15 mouse cellular contexts compared by ENCODE assay signal in the genomic region with DNA sequence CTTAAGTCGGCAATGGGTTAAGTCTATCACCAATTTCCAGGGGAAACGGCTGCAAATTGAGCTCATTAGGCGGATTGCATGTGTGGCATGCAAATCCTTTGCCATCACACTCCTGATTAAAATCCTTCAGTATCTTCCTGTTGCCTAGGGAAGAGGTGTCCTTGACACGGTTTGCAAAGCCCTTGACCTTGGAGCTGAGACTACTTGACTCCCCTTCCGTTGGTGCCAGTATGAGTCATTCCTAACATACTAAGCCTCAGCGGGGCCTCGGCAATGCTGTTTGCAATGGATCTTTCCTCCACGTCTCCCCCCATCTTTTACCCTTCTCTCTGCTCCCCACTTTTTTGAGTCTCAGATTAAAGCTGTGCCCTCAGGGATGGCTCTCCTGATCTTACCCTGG.
A peak's percentile ranks its signal among the peaks of the same experiment; 100 is the strongest.
DNase-seq lines count a peak whose midpoint lies in the region; ATAC-seq and TF ChIP-seq lines count a peak whose summit lies in the region.
"Had no signal": no experiment of that assay in that cellular context is flagged by ENCODE, and none has a peak within 500 bp of the region (broad histone marks: within the 10 kb centered on the region; RNA-seq: fewer than 3 reads in every experiment).

No protein-coding gene starts in this region.

- no peak for ATAC-seq in midbrain, embryonic 14.5 days (ENCODE audit: low FRiP score, low TSS enrichment)
- no peak for ATAC-seq in midbrain, embryonic 11.5 days (ENCODE audit: low FRiP score)
- ATAC-seq in hindbrain, postnatal 0 days = 0 out of 2 replicates have a peak, but pooled peaks have one; percentile 15
- ATAC-seq in granulocyte monocyte progenitor cell, adult 5-6 weeks (replicated peaks; ENCODE audit: poor library complexity, severe bottlenecking) = no peak

- H3K4me1 ChIP-seq in midbrain, embryonic 14.5 days (ENCODE audit: control insufficient read depth, insufficient read depth, low read length) = peaks cover 16% of the 10 kb centered on the region
- H3K4me1 ChIP-seq in midbrain, embryonic 11.5 days (ENCODE audit: control insufficient read depth, insufficient read depth, low read length) = no peaks in the 10 kb centered on the region
- peaks cover 5% of the 10 kb centered on the region; the same call in 1 of the 2 replicates for H3K4me1 ChIP-seq in hindbrain, postnatal 0 days (ENCODE audit: insufficient read depth, low read length)

- no peak for TF ChIP-seq CTCF in hindbrain, postnatal 0 days (IDR thresholded peaks at IDR 0.05; ENCODE audit: low read depth)

- H3K9ac ChIP-seq in midbrain, embryonic 14.5 days (replicated peaks; ENCODE audit: low read length) = no peak overlapping the region
- H3K9ac ChIP-seq in midbrain, embryonic 11.5 days (ENCODE audit: low read length) = no peak overlapping the region
- H3K9ac ChIP-seq in hindbrain, postnatal 0 days (replicated peaks; ENCODE audit: low read length) = no peak overlapping the region
- H3K9ac ChIP-seq: heart, embryonic 12.5 days; neural tube, embryonic 12.5 days had no signal

- 60% methylated on average over 8 of the region's 8 CpGs for WGBS in midbrain, embryonic 14.5 days
- 77% methylated on average over 8 of the region's 8 CpGs for WGBS in midbrain, embryonic 11.5 days
- 47% methylated on average over 8 of the region's 8 CpGs for WGBS in hindbrain, postnatal 0 days

- no peaks in the 10 kb centered on the region for H3K9me3 ChIP-seq in midbrain, embryonic 14.5 days (ENCODE audit: control insufficient read depth, low read length)
- no peaks in the 10 kb centered on the region for H3K9me3 ChIP-seq in midbrain, embryonic 11.5 days (ENCODE audit: control insufficient read depth, low read length)
- no peaks in the 10 kb centered on the region for H3K9me3 ChIP-seq in hindbrain, postnatal 0 days (ENCODE audit: low read length)
- H3K9me3 ChIP-seq: heart, embryonic 12.5 days; neural tube, embryonic 12.5 days had no signal

- H3K27me3 ChIP-seq in midbrain, embryonic 14.5 days (ENCODE audit: control insufficient read depth, insufficient read depth, low read length) = no peaks in the 10 kb centered on the region
- no peaks in the 10 kb centered on the region for H3K27me3 ChIP-seq in midbrain, embryonic 11.5 days (ENCODE audit: control insufficient read depth, insufficient read depth, low read length)
- no peaks in the 10 kb centered on the region for H3K27me3 ChIP-seq in hindbrain, postnatal 0 days (ENCODE audit: insufficient read depth, low read length)
- H3K27me3 ChIP-seq: neural tube, embryonic 12.5 days had no signal

- no peak overlapping the region for H3K4me3 ChIP-seq in midbrain, embryonic 14.5 days (replicated peaks; ENCODE audit: low read depth, low read length)
- no peak overlapping the region for H3K4me3 ChIP-seq in midbrain, embryonic 11.5 days (ENCODE audit: low read depth, low read length)
- H3K4me3 ChIP-seq in hindbrain, postnatal 0 days (ENCODE audit: low read length) = no peak overlapping the region
- H3K4me3 ChIP-seq: heart, embryonic 12.5 days; neural tube, embryonic 12.5 days had no signal

- H3K36me3 ChIP-seq in midbrain, embryonic 14.5 days (ENCODE audit: control insufficient read depth, insufficient read depth, low read length) = no peaks in the 10 kb centered on the region
- H3K36me3 ChIP-seq in midbrain, embryonic 11.5 days (ENCODE audit: control insufficient read depth, insufficient read depth, low read length) = no peaks in the 10 kb centered on the region
- H3K36me3 ChIP-seq in hindbrain, postnatal 0 days (ENCODE audit: insufficient read depth, low read length) = no peaks in the 10 kb centered on the region
- H3K36me3 ChIP-seq: heart, embryonic 12.5 days; neural tube, embryonic 12.5 days had no signal

- no peak overlapping the region for H3K27ac ChIP-seq in midbrain, embryonic 14.5 days (replicated peaks; ENCODE audit: low read depth, low read length)
- no peak overlapping the region for H3K27ac ChIP-seq in midbrain, embryonic 11.5 days (ENCODE audit: low read depth, low read length)
- no peak overlapping the region for H3K27ac ChIP-seq in hindbrain, postnatal 0 days
- H3K27ac ChIP-seq: neural tube, embryonic 12.5 days had no signal

- no peak overlapping the region for H3K4me2 ChIP-seq in midbrain, embryonic 14.5 days (ENCODE audit: low read length)
- no peak overlapping the region for H3K4me2 ChIP-seq in midbrain, embryonic 11.5 days
- H3K4me2 ChIP-seq in hindbrain, postnatal 0 days (ENCODE audit: low read depth, low read length) = no peak overlapping the region
- H3K4me2 ChIP-seq: heart, embryonic 12.5 days; liver, embryonic 11.5 days; neural tube, embryonic 12.5 days had no signal

- DNase-seq in midbrain, embryonic 14.5 days = peak; percentile 43
- DNase-seq in midbrain, embryonic 11.5 days (ENCODE audit: low spot score, missing footprints) = no peak
- peak; percentile 58 for DNase-seq in adrenal gland, postnatal 10 days
- DNase-seq in hindbrain, postnatal 0 days (ENCODE audit: low spot score) = peak; percentile 39
- peak; percentile 75 for DNase-seq in lung, postnatal 36 days
- DNase-seq in thymus, postnatal 14 days = no peak
- DNase-seq: cerebellum, postnatal 14 days; gastrocnemius, postnatal 14 days; kidney, adult 2 months; kidney, postnatal 36 days; left cerebral cortex, postnatal 4 days had no signal

Comparison
In these comparisons a context has a peak if more than half of its experiments do, and no peak if none do; other contexts are left out.
1. DNase-seq: peak in midbrain, embryonic 14.5 days (single experiment), adrenal gland, postnatal 10 days (single experiment), hindbrain, postnatal 0 days (single experiment) and lung, postnatal 36 days (single experiment); none in midbrain, embryonic 11.5 days (single experiment) and thymus, postnatal 14 days (single experiment).